Mouse (Mus musculus): ENCODE measurements around the gene Raver2. TPM values are rescaled to one million over a fixed set of nuclear protein-coding genes. Genes with fewer than 3 reads are reported as not detected.

Raver2 gene
- total RNA-seq, 1 experiment, result 8.8 TPM

DNA sequence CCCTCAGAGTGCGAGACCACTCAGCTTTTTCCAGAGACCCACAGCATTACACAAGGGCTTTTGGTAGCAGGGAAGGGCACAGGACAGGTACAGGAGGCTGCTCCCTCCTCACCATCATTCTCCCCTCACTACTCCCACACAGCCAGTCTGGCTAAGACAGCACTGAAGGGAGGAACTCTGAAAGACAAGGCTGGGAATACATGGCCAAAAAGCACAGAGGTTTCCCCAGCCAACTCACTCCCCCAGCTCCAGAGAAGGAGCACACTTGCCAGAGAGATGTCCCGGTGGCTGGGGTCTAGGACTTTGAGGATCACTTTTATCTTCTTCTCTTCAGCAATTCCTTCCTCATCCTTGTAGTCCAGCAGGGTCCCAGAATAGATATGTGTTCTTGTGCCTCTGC, 95.4 kb downstream of the Raver2 start:
- Histone ChIP-seq H3K9me3 (ENCODE audit: control insufficient read depth, insufficient read depth, low read depth, low read length) (no peaks in the 10 kb centered on the region), H3K27ac (ENCODE audit: insufficient read depth, low read depth, low read length, poor library complexity, severe bottlenecking) (no peak overlapping the region), H3K4me1 (ENCODE audit: control insufficient read depth in 2 of 2, insufficient read depth in 2 of 2, low read length in 2 of 2, poor library complexity in 1 of 2) (no peaks in the 10 kb centered on the region), H3K9ac (ENCODE audit: insufficient read depth, low read depth, low read length, poor library complexity, severe bottlenecking) (no peak overlapping the region), H3K4me3 (ENCODE audit: insufficient read depth in 1 of 2, low read depth in 1 of 2, low read length in 2 of 2, poor library complexity in 1 of 2, severe bottlenecking in 1 of 2) (no peak overlapping the region), H3K36me3 (ENCODE audit: control insufficient read depth, insufficient read depth, low read length, poor library complexity, severe bottlenecking) (peaks cover 8% of the 10 kb centered on the region; the same call in 1 of the 2 replicates)
- in situ Hi-C loops (cut with MboI; ENCODE audit: low sequenced_read_pairs in 2 of 2, unreplicated experiment in 2 of 2), result loop anchor here in 1 of 2 experiments (10.0 kb wide), 1 partner anchor 161 kb away; no protein-coding TSS in a partner anchor
- TF ChIP-seq ZC3H11A (IDR thresholded peaks at IDR 0.05; ENCODE audit: borderline replicate concordance, low read depth, low read length), result no peak
- no peak for TF ChIP-seq ZNF384 (IDR thresholded peaks at IDR 0.05; ENCODE audit: low read depth, low read length)
- no peak for TF ChIP-seq CHD2 (IDR thresholded peaks at IDR 0.05; ENCODE audit: low read depth, low read length)
- no peak for TF ChIP-seq MAFK (IDR thresholded peaks at IDR 0.05; ENCODE audit: insufficient read depth, low read depth, low read length)
- TF ChIP-seq HCFC1 (IDR thresholded peaks at IDR 0.05; ENCODE audit: borderline replicate concordance, insufficient read depth, low read length), result no peak
- no peak for DNase-seq (ENCODE audit: low read depth, low spot score)

DNA sequence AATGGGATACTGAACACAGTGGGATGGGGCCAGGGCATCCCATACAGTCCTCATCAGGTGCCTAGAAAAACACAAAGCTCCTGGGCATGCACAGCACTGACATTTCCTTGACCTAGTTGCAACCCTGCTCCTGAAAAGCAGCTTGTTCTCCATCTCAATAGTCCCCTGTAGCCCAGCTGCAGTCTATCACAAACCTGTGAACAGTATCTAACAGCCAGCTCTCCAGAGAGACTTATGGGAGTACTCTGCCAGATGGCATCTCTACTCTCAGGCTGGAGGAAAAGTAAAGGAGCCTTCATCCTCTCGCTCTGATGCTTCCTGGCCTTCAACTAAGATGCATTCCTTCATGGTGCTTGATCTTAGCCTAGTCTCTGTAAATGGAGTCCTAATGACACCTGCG, 95.9 kb downstream of the Raver2 start:
- no peak overlapping the region for H3K4me3 ChIP-seq (ENCODE audit: insufficient read depth in 1 of 2, low read depth in 1 of 2, low read length in 2 of 2, poor library complexity in 1 of 2, severe bottlenecking in 1 of 2)
- H3K9ac ChIP-seq (ENCODE audit: insufficient read depth, low read depth, low read length, poor library complexity, severe bottlenecking), result no peak overlapping the region
- in situ Hi-C loops (cut with MboI; ENCODE audit: low sequenced_read_pairs in 2 of 2, unreplicated experiment in 2 of 2), result loop anchor here in 1 of 2 experiments (10.0 kb wide), 1 partner anchor 160 kb away; no protein-coding TSS in a partner anchor
- no peak for DNase-seq (ENCODE audit: low read depth, low spot score)
- no peaks in the 10 kb centered on the region for H3K4me1 ChIP-seq (ENCODE audit: control insufficient read depth in 2 of 2, insufficient read depth in 2 of 2, low read length in 2 of 2, poor library complexity in 1 of 2)
- no peaks in the 10 kb centered on the region for H3K9me3 ChIP-seq (ENCODE audit: control insufficient read depth, insufficient read depth, low read depth, low read length)
- no peak overlapping the region for H3K27ac ChIP-seq (ENCODE audit: insufficient read depth, low read depth, low read length, poor library complexity, severe bottlenecking)
- no peak for TF ChIP-seq ZC3H11A (IDR thresholded peaks at IDR 0.05; ENCODE audit: borderline replicate concordance, low read depth, low read length)
- peaks cover 8% of the 10 kb centered on the region; the same call in 1 of the 2 replicates for H3K36me3 ChIP-seq (ENCODE audit: control insufficient read depth, insufficient read depth, low read length, poor library complexity, severe bottlenecking)

DNA sequence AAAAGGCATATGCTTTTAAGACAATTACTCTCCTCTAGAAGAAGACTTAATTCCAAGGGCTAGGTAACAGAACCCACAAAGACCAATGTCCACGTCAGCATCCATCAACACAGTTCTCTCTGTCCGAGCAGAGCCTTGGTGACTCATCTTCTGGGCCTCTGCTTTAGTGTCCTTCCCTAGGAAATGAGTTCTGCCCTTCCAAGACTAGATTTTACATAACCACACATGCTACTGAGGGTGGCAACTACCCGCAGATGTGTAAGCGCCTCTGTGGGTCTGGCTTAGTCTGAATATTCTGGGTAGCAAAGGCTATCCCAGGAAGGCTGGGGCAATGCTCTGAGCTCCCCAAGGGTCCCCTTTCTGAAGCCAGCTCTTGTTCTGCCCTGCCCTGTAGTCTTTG, 97.0 kb downstream of the Raver2 start:
- Histone ChIP-seq H3K4me3 (ENCODE audit: insufficient read depth in 1 of 2, low read depth in 1 of 2, low read length in 2 of 2, poor library complexity in 1 of 2, severe bottlenecking in 1 of 2) (no peak overlapping the region), H3K27ac (ENCODE audit: insufficient read depth, low read depth, low read length, poor library complexity, severe bottlenecking) (no peak overlapping the region), H3K36me3 (ENCODE audit: control insufficient read depth, insufficient read depth, low read length, poor library complexity, severe bottlenecking) (peaks cover 8% of the 10 kb centered on the region; the same call in 1 of the 2 replicates), H3K9me3 (ENCODE audit: control insufficient read depth, insufficient read depth, low read depth, low read length) (no peaks in the 10 kb centered on the region), H3K4me1 (ENCODE audit: control insufficient read depth in 2 of 2, insufficient read depth in 2 of 2, low read length in 2 of 2, poor library complexity in 1 of 2) (no peaks in the 10 kb centered on the region), H3K9ac (ENCODE audit: insufficient read depth, low read depth, low read length, poor library complexity, severe bottlenecking) (no peak overlapping the region)
- in situ Hi-C loops (cut with MboI; ENCODE audit: low sequenced_read_pairs in 2 of 2, unreplicated experiment in 2 of 2), result loop anchor here in 1 of 2 experiments (10.0 kb wide), 1 partner anchor 159 kb away; no protein-coding TSS in a partner anchor
- no peak for DNase-seq (ENCODE audit: low read depth, low spot score)
- no peak for TF ChIP-seq ZNF384 (IDR thresholded peaks at IDR 0.05; ENCODE audit: low read depth, low read length)
- TF ChIP-seq MAFK (IDR thresholded peaks at IDR 0.05; ENCODE audit: insufficient read depth, low read depth, low read length), result no peak
- no peak for TF ChIP-seq ZC3H11A (IDR thresholded peaks at IDR 0.05; ENCODE audit: borderline replicate concordance, low read depth, low read length)
- no peak for TF ChIP-seq CHD2 (IDR thresholded peaks at IDR 0.05; ENCODE audit: low read depth, low read length)
- no peak for TF ChIP-seq HCFC1 (IDR thresholded peaks at IDR 0.05; ENCODE audit: borderline replicate concordance, insufficient read depth, low read length)

DNA sequence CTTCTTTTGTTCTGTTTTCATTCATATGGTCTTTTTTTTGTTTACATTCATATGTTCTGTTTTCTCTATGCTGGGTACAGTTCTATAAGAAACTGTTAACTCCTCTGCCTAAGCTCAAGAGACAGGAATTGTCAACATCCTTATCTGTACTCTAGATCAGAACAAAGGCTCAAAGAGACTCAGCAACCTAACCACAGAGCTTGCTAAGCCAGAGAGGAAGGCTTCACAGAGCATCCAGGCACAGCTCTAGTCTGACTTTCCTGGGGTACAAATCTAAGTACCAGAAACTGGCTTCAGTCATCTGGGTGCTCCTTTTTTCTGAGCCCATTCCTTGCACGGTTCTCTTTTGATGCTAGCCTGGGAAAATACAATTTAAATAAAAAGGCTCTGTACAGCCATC, 99.0 kb downstream of the Raver2 start:
- in situ Hi-C loops (cut with MboI; ENCODE audit: low sequenced_read_pairs in 2 of 2, unreplicated experiment in 2 of 2), result loop anchor here in 1 of 2 experiments (10.0 kb wide), 1 partner anchor 157 kb away; no protein-coding TSS in a partner anchor
- H3K9me3 ChIP-seq (ENCODE audit: control insufficient read depth, insufficient read depth, low read depth, low read length), result no peaks in the 10 kb centered on the region
- H3K4me3 ChIP-seq (ENCODE audit: insufficient read depth in 1 of 2, low read depth in 1 of 2, low read length in 2 of 2, poor library complexity in 1 of 2, severe bottlenecking in 1 of 2), result no peak overlapping the region
- no peaks in the 10 kb centered on the region for H3K4me1 ChIP-seq (ENCODE audit: control insufficient read depth in 2 of 2, insufficient read depth in 2 of 2, low read length in 2 of 2, poor library complexity in 1 of 2)
- H3K36me3 ChIP-seq (ENCODE audit: control insufficient read depth, insufficient read depth, low read length, poor library complexity, severe bottlenecking), result peaks cover 4% of the 10 kb centered on the region; the same call in 1 of the 2 replicates
- no peak overlapping the region for H3K27ac ChIP-seq (ENCODE audit: insufficient read depth, low read depth, low read length, poor library complexity, severe bottlenecking)
- no peak for DNase-seq (ENCODE audit: low read depth, low spot score)
- no peak overlapping the region for H3K9ac ChIP-seq (ENCODE audit: insufficient read depth, low read depth, low read length, poor library complexity, severe bottlenecking)
- TF ChIP-seq ZC3H11A (IDR thresholded peaks at IDR 0.05; ENCODE audit: borderline replicate concordance, low read depth, low read length) (no peak), ZNF384 (IDR thresholded peaks at IDR 0.05; ENCODE audit: low read depth, low read length) (no peak)

DNA sequence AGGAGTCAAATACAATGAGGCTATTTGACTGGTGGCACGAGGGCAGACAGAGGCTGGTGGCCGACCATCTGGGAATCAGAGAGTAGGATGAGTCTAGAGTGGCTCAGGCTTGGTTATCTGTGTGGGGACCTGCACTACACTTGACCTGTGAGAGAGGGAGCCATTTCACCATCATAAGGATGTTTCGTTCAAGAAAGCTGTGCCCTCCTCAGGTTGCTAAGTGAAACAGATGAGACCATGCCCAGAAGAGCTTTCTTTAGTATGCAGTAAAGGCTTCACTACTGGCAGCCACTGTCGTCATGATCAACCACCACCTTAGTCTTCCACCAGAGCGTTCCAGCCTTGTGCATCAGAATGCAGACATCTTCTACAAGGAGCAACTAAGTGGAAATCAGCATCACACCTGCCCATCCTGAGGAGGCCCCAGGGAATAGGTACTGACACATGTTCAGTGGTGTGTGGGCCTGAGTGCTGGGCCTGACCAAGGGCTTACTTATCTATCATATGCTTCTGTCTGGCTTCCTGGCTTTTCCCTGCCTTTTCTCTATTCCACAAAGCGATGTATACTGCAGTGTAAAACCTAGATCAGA, 99.5 kb downstream of the Raver2 start:
- Histone ChIP-seq H3K9ac (ENCODE audit: insufficient read depth, low read depth, low read length, poor library complexity, severe bottlenecking) (no peak overlapping the region), H3K27ac (ENCODE audit: insufficient read depth, low read depth, low read length, poor library complexity, severe bottlenecking) (no peak overlapping the region), H3K4me3 (ENCODE audit: insufficient read depth in 1 of 2, low read depth in 1 of 2, low read length in 2 of 2, poor library complexity in 1 of 2, severe bottlenecking in 1 of 2) (no peak overlapping the region), H3K9me3 (ENCODE audit: control insufficient read depth, insufficient read depth, low read depth, low read length) (no peaks in the 10 kb centered on the region), H3K36me3 (ENCODE audit: control insufficient read depth, insufficient read depth, low read length, poor library complexity, severe bottlenecking) (peaks cover 4% of the 10 kb centered on the region; the same call in 1 of the 2 replicates), H3K4me1 (ENCODE audit: control insufficient read depth in 2 of 2, insufficient read depth in 2 of 2, low read length in 2 of 2, poor library complexity in 1 of 2) (no peaks in the 10 kb centered on the region)
- DNase-seq (ENCODE audit: low read depth, low spot score), result peak; percentile 17
- in situ Hi-C loops (cut with MboI; ENCODE audit: low sequenced_read_pairs in 2 of 2, unreplicated experiment in 2 of 2), result loop anchor here in 1 of 2 experiments (10.0 kb wide), 1 partner anchor 157 kb away; no protein-coding TSS in a partner anchor
- TF ChIP-seq ZC3H11A (IDR thresholded peaks at IDR 0.05; ENCODE audit: borderline replicate concordance, low read depth, low read length) (0 out of 2 replicates have a peak, but pooled peaks have one; percentile 26), CHD2 (IDR thresholded peaks at IDR 0.05; ENCODE audit: low read depth, low read length) (no peak), MAFK (IDR thresholded peaks at IDR 0.05; ENCODE audit: insufficient read depth, low read depth, low read length) (no peak), ZNF384 (IDR thresholded peaks at IDR 0.05; ENCODE audit: low read depth, low read length) (no peak), HCFC1 (IDR thresholded peaks at IDR 0.05; ENCODE audit: borderline replicate concordance, insufficient read depth, low read length) (no peak)
